Mouse (Mus musculus): ENCODE data around the gene Ppcs.

Gene Ppcs

DNA sequence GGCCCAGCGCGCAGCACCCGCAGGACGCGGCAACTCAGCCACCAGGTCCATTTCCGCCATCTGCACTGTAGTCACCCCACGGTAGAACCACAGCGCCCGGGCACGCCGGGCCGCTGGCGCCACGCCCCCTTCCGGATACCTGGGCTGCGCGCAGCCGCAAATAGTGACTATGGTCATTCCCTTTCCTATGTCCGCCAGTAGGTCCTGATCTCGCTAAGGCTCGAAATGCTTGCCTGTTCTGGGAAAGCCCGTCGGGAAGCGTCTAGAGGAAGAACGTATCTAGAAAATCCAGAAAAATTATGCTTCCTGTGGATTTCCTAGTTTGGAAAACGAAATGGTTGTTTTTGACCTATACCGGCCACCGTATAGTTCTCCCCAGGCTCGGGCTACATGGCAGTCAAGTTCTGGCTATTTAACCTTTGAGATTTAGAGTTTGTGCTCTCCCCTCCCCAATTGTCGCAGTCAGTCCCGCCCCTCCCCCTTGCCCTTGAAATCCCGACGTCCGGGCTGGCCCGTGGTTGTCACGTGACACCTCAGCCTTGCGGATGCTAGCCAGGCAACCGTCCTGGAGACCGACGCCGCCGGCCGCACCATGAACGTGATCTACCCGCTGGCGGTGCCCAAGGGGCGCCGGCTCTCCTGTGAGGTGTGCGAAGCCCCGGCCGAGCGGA is at the start of gene Ppcs, which contains the start of gene Zmynd12:
Ppcs (minus strand) TSS at position 127 of the 671 bp plus-strand sequence.
Zmynd12 (plus strand) TSS at position 521 of the 671 bp plus-strand sequence.
- DNase-seq (ENCODE audit: low spot score in 2 of 2) = peak; percentile 89 to 90

DNA sequence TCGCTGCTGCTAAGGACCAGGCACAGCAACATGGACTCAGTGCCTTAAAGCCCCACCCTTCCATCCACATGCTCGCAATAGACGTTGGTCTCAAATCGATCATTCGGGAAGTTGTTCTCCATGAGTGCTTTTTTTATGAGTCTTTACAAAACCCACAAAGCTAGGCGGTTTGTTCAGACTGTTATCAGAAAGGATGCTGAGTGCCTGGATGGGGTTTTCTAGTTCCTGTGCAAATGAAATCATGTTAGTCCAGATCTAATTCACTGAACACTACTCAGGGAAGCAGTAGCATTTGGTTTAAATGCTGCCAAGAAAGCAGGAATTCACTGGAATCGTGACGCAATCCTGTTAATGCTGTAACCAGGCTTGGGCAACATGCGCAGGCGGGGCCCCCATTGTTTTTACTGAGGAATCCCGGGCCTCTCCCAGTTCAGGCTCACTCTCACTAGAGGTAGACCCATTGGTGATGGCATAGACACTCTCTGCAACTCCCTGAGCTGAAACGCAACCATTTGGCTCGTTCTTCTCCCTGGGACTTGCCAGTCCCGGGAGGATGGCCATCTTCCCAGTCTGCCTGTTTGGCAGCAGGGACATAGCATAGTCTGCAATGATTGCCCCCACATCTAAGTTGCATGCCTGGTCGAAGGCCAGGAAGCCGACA is 45.6 kb upstream of the Ppcs start:
- no peak for DNase-seq (ENCODE audit: low spot score in 2 of 2)

DNA sequence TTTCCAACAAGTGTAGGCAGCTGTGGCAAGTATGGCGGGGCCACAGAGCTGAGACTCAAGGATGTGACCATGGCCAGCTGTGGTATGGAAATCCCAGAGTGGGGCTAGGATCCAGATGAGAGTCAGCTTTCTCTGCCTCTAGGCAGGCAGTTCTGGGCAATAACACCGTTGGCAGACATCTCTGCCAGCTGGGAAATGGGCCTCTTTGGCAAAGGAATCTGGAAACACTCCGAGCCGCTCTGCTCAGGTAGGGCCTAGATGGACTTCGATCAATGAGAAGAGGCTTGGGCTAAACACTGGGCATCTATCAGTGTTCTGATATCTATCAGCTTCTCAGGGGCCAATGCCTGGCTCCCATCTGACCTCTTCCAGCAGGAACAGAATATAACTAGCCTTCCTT is 43.6 kb upstream of the Ppcs start:
- DNase-seq (ENCODE audit: low spot score in 2 of 2) = no peak

DNA sequence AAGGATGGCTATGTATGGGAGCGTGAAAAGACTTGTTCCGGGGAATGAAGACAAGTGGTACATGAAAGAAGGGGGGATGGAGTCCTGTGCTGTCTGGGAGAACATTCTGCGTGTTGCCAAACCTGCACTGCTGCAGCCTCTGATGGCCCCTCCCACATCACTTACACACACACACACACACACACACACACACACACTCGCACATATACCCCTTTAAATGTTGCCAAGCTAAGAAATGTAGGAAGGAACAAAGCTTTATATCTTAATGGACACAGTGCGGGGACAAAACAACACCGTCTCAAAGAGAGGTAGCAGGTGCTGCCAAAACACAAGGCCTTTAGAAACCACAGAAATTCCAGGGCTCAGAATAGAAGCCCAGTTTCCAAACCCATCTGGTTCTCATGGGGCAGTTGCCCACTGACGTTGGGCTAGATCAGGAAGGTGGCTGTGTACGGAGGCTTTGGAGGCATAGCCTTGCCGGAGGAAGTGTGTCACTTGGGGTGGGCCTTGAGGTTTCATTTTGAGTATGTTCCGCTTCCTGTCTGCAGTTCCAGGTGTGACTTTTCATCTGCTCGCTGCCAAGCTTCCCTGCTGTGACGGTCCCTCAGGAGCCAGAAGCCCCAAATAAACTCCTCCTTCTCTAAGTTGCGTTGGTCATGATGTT is 41.7 kb upstream of the Ppcs start:
- no peak for DNase-seq (ENCODE audit: low spot score in 2 of 2)

DNA sequence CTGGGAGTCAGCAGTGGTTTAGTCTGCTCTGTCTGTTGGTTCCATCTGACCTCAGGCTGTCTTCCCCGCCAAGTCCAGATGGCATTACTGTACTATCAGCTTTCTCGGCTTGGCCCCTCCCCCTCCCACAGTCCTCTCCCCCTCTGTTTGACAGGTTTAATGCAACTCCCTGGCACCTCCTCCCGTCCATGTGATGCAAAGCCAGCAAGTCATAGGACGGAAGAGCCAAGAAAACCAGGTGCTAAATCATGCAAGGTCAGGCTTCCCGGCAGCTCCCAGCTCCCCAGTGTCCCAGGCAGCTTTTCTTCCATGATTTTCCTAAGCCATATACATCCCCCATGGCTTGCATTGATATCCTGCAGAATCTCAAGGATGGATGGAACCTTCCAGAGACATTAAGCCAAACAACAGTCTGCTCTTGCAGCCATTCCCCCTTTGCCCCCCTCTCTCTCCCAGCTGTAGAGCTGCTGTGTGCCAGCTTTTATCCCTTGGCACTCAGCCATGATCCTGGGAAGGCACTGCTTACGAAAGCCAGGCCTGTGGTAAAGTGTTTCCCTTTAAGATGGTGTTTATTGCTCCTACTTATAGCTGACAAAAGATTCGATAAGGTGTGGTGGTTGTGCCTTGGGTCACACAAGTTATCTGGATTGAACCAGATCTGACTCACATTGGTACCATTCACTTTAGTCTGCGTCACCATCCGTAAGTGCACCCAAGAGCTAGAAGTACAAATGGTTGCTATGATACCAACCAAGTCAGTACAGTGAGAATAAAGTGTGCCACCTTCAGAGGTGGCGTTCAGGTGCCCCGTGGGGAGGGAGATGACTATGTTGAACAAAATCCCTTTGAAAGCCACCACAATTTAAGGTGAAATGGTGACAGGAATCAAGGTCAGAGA is 40.9 kb upstream of the Ppcs start:
- DNase-seq (ENCODE audit: low spot score in 2 of 2) = peak; percentile 38 to 60

DNA sequence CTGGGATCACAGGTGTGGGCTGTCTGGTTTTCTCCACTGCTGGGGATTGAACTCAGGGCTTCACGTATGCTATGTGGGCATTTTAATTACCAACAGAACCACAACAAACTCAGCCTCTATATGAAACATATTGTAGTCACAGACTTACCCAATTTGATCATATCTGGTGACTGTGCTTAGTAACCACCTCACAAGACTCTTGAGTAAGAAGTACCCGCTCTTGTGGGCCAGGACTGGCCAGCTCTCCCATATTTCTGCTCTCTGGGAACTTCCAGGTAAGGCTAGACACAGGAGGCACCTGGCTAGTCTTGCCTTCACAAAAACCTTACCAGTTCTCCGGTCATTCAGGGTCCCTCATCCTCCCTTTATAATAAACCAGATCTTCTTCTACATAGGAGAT is 40.2 kb upstream of the Ppcs start:
- no peak for DNase-seq (ENCODE audit: low spot score in 2 of 2)

DNA sequence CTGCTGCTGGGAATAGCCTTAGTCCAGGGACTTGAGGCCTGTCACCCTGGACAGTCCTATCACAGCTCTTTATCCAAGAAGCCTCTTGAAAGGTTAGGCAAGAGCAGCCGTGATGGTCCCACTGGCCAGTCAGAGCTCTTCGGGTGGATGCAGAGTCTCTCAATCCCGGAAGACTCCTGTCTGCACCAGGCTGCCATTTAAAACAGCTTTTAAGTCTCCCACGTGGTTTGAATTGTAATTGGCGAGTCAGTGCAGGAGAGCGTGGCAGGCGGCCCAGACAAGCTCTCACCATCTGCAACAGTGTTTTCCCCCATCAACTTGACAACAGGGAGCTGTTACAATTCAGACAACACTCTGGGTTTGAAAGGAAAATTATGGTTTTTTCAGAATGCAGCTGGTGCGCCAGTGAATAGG is 38.5 kb upstream of the Ppcs start:
- DNase-seq (ENCODE audit: low spot score in 2 of 2) = peak; percentile 65 to 77

DNA sequence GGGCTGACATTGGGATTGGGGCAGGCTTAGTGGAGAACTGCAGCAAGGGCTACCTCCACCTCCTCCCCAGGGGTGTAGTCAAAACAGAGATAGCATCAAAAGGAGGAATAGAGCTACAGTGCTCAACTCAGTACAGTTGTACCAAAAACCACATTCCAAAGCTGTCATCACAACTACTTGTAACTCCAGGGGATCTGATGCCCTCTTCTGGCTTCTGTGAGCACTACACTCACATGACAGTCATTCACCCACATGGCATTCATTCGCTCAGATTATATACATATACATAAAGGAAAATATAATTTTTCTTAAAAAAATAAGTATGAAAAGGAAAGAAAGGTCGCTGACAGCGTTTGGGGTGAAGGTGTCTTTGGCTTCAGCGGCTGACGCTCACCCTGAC is 38.1 kb upstream of the Ppcs start:
- DNase-seq (ENCODE audit: low spot score in 2 of 2) = peak in 1 of 2 experiments; percentile 9

DNA sequence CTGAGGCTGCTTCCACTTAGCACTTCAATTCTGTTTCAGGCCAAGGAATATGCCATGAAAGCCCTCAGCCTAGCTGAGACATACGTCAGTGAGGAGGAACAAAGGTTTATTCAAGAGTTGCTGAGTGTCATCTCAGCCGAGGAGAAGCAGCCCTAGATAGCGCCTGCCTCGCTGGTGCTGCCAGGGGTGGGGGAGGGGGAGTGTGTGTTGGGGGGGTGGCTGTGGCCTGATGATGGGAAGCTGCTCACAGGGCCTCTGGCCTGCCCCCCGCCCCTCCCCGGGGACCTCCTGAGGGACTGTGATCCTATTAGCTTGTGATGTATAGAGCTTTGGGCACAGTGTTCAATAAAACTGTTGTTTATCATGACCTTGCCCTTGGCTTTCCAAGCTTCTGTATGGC is 31.3 kb upstream of the Ppcs start:
- no peak for DNase-seq (ENCODE audit: low spot score in 2 of 2)

DNA sequence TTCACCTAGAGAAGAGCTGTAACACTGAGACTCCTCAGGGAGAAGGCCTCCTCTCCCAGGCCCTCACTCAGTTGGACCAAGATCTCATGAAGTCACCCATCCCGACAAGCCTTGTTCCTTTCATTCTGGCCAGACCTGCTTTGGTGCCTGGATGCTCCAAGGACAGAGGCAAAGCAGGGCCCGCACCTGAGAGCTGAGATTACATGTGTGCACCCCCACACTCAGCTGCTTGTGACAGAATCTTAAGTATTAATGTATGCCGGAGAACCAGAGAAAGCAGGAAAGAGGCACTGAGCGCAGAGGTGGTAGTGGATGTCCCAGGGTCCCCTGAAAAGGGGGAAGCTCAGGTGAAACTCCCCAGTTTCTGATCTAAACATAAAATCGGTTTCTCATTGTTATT is 30.9 kb upstream of the Ppcs start:
- DNase-seq (ENCODE audit: low spot score in 2 of 2) = no peak

DNA sequence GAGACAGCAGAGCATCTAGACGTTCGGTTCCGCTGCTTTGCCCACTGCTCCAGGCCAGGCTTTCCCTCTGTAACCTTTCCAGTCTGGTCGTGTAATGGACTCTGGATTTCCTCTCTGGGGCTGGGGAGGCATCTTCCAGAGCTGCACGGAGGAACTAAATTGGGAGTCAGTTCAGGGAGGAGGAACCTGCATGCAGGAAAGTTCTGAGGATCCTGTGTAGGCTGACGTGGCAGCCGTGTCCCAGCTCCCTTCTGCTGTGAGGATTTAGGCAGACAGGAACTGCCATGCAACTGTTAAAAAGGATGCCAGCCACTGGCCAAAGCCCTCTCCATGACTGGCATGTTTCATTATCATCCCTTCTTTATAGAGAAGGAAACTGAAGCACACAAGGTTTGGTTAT is 28.2 kb upstream of the Ppcs start:
- no peak for DNase-seq (ENCODE audit: low spot score in 2 of 2)

DNA sequence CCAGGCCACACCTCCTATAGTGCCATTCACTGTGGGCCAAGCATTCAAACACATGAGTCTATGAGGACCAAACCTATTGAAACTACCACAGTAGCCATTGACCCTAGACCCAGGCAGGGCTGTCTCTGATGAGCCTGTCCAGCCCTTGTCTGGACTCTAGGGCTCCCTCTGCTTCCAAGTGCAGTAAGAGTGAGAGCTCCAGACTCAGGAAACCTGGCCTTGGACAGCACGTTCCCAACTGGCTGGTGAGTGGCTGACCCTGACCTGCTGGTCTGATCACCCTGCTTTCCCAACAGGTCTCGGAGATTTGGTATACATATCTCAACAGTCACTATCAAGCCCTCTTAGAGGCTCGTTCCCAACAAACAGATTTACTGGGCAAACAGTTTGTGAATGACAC is 25.6 kb upstream of the Ppcs start:
- no peak for DNase-seq (ENCODE audit: low spot score in 2 of 2)

DNA sequence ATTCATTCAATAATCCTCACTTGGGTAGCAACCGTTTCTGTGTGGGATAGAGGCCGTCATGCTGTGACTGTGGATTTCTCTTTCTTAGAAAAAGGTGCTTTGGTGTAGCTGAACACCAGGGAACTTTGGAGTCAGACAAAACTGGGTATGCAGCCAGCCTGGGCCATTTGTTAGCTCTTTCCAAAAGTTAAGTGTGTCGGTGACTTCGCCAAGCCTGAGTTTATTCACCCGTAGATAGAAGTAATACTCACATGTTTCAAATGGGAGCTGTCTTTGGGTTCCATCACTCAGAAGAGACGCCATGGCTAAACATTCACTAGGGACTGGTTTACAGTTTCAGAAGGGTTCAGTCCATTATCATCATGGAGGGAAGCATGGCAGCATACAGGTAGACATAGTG is 25.0 kb upstream of the Ppcs start:
- DNase-seq (ENCODE audit: low spot score in 2 of 2) = no peak

DNA sequence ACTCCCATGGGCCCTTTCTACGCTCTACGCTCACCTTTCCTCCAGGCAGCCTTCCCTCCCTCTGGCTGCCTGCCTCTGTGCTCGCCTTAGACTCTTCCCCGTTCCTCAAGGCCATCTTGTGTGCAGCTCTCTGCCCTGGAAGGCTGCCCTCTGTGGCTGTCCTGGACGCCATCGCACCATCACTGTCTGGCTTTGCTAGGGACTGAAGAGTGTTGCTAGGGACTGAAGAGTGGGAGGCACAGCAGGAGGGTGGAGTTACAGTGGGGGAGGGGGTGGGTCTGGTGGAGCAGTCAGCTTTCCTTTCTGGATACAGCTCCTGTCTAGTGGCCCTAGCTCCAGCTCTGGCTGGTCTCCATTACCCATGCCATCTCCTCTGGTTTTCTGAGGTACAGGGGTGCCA is 20.3 kb upstream of the Ppcs start:
- DNase-seq (ENCODE audit: low spot score in 2 of 2) = no peak

DNA sequence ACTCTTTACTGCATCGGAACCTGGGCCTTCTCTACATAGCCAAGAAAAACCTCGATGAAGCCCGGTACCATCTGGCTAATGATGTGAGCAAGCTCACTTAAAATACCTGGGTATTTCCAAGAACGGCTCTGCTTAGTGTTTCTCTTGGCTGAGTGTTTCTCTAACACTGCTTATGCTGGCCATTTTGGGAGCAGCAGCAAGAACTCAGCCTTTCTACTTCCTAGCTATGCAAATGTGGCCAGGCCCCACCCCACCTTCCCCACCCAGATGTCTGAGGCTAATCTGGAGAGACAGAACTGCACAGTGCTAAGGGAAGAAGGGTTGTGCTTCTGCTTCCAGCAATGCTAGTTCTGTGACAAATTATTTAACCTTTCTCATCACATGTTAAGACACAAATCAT is 19.6 kb upstream of the Ppcs start:
- no peak for DNase-seq (ENCODE audit: low spot score in 2 of 2)

DNA sequence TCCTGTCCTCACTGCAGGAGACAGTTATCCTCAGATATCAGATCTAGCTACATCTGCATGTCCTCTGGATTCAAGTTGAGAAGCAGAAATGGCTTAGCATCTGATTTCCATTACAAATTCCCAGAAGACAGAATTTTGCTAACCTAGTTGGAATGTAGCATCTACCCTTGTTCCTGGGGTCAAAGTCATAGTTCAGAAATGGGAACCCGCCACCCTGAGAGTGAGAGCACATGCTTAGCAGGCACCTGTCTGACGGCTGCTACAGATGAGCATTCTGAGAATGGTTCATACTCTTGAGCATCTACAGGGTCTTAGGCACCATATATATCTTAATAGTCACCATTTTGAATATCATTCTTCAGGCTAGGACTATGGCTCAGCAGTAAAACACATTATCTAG is 15.7 kb upstream of the Ppcs start:
- DNase-seq (ENCODE audit: low spot score in 2 of 2) = no peak

DNA sequence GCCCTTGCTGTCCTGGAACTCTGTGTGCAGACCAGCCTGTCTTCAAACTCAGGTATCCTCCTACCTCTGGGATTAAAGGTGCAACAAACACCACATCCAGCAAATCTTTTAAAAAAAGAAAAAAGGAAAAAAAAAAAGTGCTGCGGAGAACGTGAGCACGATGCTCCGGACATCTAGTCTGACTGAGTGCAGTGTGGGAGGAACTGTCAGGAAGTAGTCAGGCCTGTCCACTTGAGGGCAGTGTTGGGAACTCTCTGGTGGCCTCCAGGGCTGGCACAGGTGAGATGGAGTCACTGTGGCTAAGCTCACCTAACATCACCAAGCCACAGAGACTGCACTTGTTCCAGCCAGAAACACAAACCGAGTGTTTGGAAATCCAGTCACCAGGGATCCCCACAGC is 8.5 kb upstream of the Ppcs start:
- no peak for DNase-seq (ENCODE audit: low spot score in 2 of 2)

DNA sequence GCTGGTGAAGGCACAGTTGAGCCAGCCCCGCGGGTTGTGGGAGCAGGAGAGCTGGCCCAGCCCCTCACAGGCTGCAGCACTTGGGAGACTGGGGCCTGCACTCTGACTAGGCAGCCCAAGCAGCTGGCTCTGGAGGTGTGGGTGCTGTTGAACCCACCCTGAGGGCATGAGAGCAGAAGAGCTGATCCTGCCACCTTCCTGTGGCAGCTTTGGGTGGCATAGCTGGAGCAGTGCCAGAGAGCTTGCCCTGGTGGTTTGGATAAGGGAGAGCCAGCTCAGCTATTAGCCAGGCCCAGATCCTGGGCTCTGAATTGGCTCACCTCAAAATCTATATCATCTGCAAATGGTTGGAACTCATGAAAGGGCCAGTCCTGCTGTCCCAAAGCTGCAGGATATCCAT is 5.5 kb upstream of the Ppcs start:
- DNase-seq (ENCODE audit: low spot score in 2 of 2) = no peak

DNA sequence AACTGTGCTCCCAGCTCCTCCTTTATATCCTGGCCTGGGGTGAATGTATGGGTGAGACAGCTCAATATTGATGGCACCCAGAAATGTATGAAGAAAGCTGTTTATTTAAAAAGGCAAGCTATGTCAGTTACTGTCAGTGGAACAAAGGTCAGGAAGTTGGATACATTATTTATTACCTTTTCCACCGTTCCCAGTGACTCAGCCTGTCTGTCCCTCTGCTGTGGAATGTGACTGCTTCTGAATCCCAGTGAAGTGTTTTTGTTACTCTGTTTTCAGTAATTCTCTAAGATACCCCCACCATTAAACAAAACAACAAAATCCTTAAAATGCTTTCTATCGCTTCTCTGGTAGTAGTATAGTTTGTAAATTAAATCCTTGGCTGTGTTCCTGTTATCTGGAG is 3.4 kb upstream of the Ppcs start:
- no peak for DNase-seq (ENCODE audit: low spot score in 2 of 2)

DNA sequence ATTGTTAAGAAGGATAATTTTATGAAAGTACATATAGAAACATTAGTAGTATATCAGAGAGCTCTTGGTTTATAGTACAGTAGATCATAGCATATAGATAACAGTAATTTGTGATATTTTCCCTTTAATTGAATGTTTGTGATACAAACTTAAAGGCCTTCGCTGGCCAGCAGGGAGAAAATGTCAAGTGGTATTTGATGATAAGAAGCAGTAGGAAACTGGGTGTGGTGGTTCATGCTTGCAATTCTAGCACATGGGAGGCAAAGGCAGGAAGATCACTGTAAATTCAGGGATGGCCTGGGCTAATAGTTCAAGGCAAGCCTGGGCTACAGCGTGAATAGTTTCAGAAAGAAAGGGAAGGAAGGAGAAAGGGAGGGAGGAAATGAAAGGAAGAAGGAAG is 2.9 kb upstream of the Ppcs start:
- DNase-seq (ENCODE audit: low spot score in 2 of 2) = no peak

DNA sequence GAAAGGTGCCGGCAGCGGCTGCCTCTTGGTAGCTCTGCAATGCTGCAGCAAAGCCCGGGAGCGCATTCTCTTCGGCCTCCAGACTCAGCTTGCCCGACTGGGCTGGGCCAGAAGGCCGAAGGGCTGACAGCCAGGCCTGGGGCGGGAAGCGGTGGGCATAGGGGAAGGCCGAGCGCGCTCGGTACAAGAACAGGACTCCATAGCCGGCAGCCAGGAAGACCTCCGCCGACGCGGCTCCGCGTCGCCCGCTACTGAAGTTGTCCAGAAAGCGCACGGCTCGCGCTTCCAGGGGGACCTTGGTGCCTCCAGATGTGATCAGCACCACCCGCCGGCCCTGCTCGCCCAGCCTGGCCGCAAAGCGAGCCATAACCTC is 313 bp downstream of the Ppcs start:
- no peak for DNase-seq (ENCODE audit: low spot score in 2 of 2)

DNA sequence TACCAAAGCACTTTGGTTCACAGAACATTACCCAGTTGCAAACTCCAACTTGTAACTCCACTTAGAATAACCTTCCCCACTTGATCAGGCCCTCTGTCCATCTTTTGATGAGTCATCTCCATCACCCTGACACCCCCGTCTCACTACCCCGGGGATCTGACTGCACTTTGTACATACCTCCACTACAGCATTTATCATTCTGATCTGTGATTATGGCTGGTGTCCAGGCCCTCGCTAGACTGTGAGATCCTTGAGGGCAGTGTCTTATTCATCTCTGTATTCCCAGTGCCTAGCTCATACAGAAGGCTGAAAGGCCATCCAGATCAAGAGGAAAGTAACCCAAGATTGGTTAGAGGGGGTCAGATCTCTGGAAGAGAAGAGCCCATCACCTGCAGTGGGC is 1.0 kb downstream of the Ppcs start:
- DNase-seq (ENCODE audit: low spot score in 2 of 2) = no peak
